Mouse (Mus musculus): Measurements from ENCODE around the gene Cacna1b.

GRCm38 (mm10) chr2:24648503-24648902 is 114.4 kb downstream of the Cacna1b start:
- TF ChIP-seq CTCF (conservative IDR thresholded peaks at IDR 0.05; ENCODE audit: low read length) (no peak), NANOG (IDR thresholded peaks at IDR 0.05; ENCODE audit: borderline replicate concordance, low read length) (no peak), POU5F1 (IDR thresholded peaks at IDR 0.05; ENCODE audit: borderline replicate concordance, low read length) (no peak)

Data from E14TG2a.4 (cell line).